Mouse (Mus musculus) brain, adult 2 months (tissue): ENCODE results near the gene Mettl15.

Experiments
- DNase-seq: peaks from one replicate; pipeline ENCODE4 v3.0.0; 2011; ENCODE audit warnings: low read depth, low spot score

Mettl15 gene

DNA sequence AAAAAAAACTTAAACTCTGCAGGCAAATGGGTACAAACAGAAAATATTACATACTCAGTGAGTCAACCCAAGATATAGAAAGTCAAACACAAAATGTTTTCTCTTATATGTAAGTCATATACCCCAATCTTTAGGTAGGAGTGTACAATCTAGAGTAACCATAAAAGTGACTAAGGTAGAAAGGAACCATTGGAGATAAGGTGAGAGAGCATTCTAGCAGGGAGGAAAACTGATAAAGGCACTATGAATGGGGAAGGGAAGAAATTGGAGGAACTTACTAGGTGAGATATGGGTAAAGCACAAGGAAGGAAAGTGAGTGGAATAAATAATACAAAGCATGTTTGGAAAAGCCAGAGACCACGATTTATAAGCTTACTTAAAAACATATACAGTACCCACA, 122.0 kb downstream of the Mettl15 start:
- DNase-seq, result no peak

DNA sequence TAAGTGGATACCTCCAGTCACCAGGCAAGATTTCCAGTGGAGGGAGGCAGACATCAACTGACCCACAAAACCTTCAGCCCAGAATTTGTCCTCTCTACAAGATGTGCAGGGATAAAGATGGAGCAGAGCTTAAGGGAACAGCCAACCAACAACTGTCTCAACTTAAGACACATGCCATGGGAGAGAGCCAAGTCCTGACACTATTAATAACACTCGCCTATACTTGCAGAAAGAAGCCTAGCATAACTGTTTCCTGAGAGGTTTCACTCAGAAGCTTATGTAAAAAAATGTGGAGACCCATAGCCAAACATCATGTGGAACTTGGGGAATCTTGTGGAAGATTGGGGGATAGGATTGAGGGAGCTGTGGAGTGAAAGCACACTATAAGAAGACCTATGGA, 124.4 kb downstream of the Mettl15 start:
- DNase-seq, result peak; percentile 24

DNA sequence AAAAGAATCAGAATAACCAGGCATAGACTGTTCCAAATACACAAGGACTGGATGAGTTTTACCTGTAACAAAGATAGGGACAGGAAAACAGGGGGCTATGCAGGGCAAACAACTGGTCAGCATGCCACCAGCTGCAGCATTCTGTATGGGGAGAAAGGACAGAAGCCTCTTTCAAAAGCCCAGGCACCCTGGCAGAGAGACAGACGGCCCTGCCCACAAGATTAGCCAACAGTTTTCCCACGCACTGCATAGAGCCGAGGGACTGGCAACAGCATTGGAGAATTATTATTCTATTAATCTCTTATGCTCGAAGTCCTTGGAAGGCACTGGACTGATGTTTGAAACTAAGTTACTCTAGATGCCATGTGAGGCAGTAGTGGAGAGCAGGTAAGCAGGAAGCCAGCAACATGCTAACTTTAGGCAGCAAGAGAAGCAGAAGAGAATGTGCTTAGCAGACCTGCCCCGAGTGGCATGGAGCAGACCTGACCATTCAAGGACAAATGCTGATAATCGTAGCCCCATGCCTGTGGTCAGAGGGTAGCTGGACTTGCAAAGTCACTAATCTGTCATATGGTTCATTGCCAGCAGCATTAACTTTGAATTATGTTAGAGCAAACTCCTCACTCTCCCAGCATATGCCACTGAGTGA, 127.0 kb downstream of the Mettl15 start:
- DNase-seq, result peak; percentile 70

DNA sequence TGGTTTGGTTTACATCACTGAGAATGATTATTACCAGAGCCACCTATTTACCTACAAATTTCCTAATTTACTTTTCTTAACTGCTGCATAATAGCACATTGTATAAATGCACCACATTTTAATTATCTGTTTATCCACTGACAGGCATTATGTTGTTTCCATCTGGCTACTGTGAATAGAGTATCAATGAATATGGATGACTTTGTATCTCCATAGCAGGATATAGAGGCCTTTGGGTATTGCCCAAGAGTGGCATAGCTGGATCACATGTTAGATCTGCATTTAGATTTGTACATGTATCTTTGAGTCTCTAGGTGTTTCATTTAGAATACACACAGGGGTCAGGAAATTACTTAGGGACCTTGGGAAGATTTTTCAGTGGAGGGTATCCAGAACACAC, 133.3 kb downstream of the Mettl15 start:
- DNase-seq, result no peak

DNA sequence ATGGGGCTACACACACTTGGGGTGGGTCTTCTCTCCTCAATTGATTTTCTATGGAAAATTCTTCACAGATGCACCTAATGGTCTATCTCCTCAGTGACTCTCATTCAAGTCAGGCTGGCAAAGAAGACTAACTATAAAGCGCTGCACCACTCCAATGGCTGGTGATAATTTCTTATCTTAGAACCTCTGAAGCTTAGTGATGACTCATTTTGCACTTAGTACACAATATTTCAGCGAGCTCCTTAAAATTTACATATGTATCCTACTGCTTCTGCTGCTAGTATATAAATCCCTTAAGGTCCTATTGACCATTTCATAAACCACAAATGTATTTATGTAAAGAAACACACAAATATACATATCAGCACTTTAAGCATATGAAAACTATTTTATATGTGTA, 136.1 kb downstream of the Mettl15 start:
- no peak for DNase-seq

DNA sequence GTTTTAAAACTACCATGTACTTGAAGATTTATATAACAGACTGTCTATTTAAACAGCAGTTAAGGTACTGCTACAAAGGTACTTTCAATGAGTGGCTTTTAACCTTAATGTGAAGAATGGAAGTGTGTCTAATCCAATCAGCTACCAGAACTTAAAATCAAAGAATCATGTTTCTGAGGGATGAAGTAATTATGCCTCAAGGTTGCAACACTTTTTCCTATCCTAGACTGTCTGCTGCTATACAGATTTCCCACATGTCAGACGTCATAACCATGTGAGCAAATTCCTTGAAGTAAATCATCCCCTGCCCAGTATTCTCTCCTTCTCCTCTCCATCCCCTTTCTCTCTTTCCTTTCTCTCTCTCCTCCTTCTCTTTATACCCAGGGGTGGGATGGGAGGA, 140.2 kb downstream of the Mettl15 start:
- no peak for DNase-seq

DNA sequence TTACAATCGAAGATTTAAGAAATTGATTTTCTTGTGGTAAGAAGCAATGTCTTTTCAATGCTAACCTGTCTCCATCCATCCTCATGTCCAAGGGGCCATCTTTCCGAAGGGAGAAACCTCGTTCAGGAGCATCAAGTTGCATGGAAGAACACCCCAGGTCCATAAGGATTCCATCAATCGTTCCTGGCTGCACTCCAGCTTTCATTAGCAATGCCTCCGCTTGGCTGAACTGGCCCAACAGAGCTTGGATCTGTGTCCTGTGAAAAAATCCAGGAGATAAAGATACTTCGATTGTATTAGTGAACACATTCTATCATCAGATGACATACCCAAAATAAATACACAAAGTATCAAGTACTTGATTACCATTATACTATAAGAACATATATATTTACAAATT, 143.3 kb downstream of the Mettl15 start:
- DNase-seq, result peak; percentile 23

DNA sequence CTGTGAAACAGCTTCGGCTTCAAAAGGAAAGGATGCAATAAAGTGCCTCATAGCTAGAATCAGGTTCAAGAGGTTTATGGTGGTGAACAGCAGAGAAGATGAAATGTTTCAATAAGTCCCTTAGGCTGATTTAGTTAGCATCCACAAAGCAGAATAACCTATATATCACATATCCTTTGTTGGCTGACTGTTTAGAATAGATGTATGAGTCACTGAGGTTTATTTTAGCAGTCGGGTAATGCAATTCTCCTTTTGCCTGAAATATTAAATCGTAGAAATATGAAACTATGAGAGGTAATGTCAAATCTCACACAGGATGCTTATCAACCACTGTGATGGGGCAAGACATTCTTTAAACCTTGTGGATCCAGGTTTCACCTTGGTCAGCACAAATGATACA, 149.8 kb downstream of the Mettl15 start:
- DNase-seq, result peak; percentile 21

DNA sequence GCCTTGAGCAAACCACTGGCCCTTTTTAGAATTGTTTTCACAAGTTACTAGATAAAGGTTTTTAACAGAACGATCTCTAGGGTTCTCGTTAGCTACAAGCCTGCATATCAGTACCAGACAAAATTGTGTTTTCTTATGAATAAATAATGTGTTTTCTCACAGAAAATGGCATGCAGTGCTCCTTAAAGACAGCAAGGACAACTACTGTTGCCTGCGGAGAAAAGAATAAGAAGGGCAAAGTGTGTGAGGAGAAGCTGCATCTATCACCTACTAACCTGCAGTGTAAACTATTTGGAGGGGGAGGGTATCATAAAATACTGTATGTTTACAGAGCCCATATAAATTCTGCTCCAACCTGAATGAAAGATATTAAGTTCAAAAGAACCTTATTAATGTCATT, 150.6 kb downstream of the Mettl15 start:
- DNase-seq, result no peak

DNA sequence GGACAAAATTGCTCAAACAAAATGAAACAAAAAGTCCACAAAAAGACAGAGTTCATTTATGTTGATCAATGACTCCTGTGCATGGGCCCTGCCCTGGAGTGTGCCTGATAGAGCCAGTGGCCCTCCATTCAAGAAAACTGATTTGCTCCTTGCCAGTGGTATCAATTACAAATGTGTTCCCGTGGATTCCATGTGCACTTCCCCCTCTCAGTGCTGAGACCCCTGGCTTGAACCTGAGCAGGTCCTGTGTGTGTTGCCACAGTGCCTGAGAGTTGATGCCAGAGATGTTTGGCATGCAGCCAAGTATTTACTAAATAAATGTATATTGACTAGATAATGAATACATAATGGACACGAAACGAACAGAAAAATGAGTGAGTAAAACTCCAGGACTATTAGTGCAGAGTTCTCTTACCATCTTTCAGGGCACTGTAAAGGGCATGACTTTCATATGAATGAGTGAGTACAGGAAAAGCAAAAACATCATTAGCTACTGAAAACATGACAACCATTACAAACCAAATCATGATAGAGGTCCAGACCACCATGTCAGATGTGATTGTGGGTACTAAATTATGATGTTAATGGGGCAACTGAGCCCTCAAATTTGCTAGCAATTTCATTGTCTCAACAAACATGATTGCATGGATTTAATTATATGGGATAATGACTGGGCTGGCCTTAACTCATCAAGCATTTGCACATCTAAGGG, 174.6 kb downstream of the Mettl15 start:
- DNase-seq, result no peak

DNA sequence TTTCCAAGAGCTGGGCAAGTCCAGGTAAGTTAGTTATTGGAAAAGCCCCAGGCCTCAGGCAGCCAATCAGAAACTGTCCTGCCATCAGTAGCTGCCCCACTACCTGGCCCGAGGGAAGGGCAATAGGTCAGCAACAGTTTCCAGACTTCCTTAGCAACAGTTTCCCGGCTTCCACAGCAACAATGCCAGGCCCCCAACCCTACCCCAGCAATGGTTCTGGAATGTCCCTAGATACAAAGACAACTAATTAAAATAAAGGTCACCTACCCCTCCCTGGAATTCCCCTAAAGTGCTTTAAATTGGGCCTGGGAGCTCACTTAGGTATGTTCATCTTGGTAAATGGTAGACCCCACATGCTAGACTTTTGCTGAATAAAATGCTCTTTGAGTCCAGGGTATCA, 230.9 kb downstream of the Mettl15 start:
- DNase-seq, result no peak
